Mouse (Mus musculus) heart, adult 2 months (tissue): ENCODE measurements around the gene Tmem222.

Experiments
- CTCF ChIP-seq: fragments of 200-600 bp; IDR thresholded peaks from 2 replicates; pipeline ENCODE4 v1.8.1; 2022; ENCODE audit warnings: antibody characterized with exemption, mild to moderate bottlenecking, moderate library complexity
- EP300 ChIP-seq: fragments of 200-500 bp; IDR thresholded peaks from 2 replicates; pipeline ENCODE4 v1.6.1; 2011; ENCODE audit warnings: low read depth, low read length, control low read depth; ENCODE audit not compliant: insufficient read depth
- POLR2A ChIP-seq: fragments of 200-500 bp; IDR thresholded peaks from 2 replicates; pipeline ENCODE4 v1.6.1; 2011; ENCODE audit warnings: mild to moderate bottlenecking, low read depth, low read length, control low read depth; ENCODE audit not compliant: insufficient read depth

DNA sequence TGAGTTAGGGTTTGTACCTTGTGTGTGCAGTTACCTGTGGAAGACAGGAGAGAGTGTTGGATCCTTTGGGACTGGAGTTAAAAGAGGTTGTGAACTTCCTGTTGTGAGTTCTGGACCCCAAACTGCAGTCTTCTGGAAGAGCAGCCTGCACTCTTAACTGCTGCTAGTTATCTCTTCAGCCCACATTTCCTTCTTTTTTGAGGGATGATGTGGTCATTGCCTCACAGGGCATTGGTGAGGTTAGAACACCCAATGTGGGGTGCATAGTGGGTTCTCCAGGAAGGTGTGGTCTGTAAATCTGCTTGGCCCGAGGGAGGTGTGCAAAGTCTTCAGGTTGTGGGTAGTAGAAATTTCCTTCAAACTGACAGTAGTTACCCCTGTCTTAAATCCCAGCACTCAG, 33.3 kb downstream of the Tmem222 start:
- TF ChIP-seq CTCF (no peak), POLR2A (no peak), EP300 (no peak)
